Mouse (Mus musculus): ENCODE results near the gene Sim2. TPM values are rescaled to one million over a fixed set of nuclear protein-coding genes. Genes with fewer than 3 reads are reported as not detected.

Sim2 gene
- total and polyA plus RNA-seq, 2 experiments from 2014 or later: 0.05 TPM; not detected in 1

- Histone ChIP-seq H3K27ac (ENCODE audit: low read depth, low read length) (no peak overlapping the region), H3K27me3 (ENCODE audit: insufficient read depth, low read length) (peaks cover 87% of the 10 kb centered on the region), H3K4me3 (ENCODE audit: low read depth, low read length) (no peak overlapping the region), H3K9me3 (ENCODE audit: low read length) (no peaks in the 10 kb centered on the region), H3K4me2 (ENCODE audit: low read depth, low read length, poor library complexity, severe bottlenecking) (no peak overlapping the region), H3K4me1 (ENCODE audit: insufficient read depth, low read length) (no peaks in the 10 kb centered on the region), H3K36me3 (ENCODE audit: insufficient read depth, low read length) (no peaks in the 10 kb centered on the region), H3K9ac (replicated peaks; ENCODE audit: low read length, poor library complexity, severe bottlenecking) (no peak overlapping the region)
- DNase-seq (ENCODE audit: low spot score): no peak
- 1% methylated on average over 12 of the region's 12 CpGs for WGBS
- TF ChIP-seq CTCF (IDR thresholded peaks at IDR 0.05): no peak
- no peak for ATAC-seq (ENCODE audit: low FRiP score)
These were observed 7.9 kb downstream of the Sim2 start for GRCm38 (mm10) chr16:94092511-94093150.

DNA sequence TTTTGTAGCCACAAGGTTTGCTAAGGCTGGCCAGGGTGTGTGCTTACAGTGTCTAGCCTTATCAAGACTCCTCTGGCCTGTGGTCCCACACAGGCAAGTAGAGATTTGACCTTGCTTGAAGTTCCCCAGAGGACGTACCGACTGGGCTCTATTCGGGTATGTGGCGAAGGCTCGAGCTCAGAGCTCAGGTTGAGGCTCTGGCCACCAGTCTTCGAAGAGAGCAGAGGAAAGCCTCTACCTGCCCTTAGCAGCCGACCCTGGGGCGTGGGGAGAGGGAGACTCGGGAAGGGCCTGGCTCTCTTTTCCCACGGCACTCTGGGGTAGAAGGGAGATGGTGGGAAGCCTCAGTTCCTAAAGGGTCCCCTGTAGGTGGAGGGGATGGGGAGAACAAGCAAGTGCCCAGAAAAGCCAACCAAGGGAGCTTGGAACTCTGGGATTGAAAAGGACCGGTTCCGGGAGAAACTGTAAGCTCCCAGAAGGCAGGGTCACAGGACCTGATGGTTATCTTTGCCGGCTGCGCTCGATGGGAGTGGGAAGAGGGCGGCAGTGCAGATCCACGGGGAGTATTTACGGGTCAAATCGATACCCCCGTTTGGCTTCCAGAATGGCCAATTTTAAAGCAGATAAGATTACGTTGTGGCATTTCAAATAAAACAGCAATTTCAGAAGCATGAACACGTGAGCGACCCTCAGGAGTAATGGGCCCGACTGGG is 8.6 kb downstream of the Sim2 start:
- H3K4me2 ChIP-seq (ENCODE audit: low read depth, low read length, poor library complexity, severe bottlenecking): no peak overlapping the region
- ATAC-seq (ENCODE audit: low FRiP score) (no peak), DNase-seq (ENCODE audit: low spot score) (no peak)
- no peaks in the 10 kb centered on the region for H3K4me1 ChIP-seq (ENCODE audit: insufficient read depth, low read length)
- no peak overlapping the region for H3K9ac ChIP-seq (replicated peaks; ENCODE audit: low read length, poor library complexity, severe bottlenecking)
- no peaks in the 10 kb centered on the region for H3K9me3 ChIP-seq (ENCODE audit: low read length)
- TF ChIP-seq CTCF (IDR thresholded peaks at IDR 0.05): no peak
- no peaks in the 10 kb centered on the region for H3K36me3 ChIP-seq (ENCODE audit: insufficient read depth, low read length)
- 1% methylated on average over 22 of the region's 24 CpGs for WGBS
- H3K27me3 ChIP-seq (ENCODE audit: insufficient read depth, low read length): peaks cover 87% of the 10 kb centered on the region
- no peak overlapping the region for H3K27ac ChIP-seq (ENCODE audit: low read depth, low read length)
- no peak overlapping the region for H3K4me3 ChIP-seq (ENCODE audit: low read depth, low read length)

GRCm38 (mm10) chr16:94094251-94095108 is 9.7 kb downstream of the Sim2 start:
- no peak overlapping the region for H3K4me3 ChIP-seq (ENCODE audit: low read depth, low read length)
- ATAC-seq (ENCODE audit: low FRiP score): no peak
- H3K27ac ChIP-seq (ENCODE audit: low read depth, low read length): no peak overlapping the region
- peaks cover 86% of the 10 kb centered on the region for H3K27me3 ChIP-seq (ENCODE audit: insufficient read depth, low read length)
- H3K4me2 ChIP-seq (ENCODE audit: low read depth, low read length, poor library complexity, severe bottlenecking): no peak overlapping the region
- DNase-seq (ENCODE audit: low spot score): no peak
- no peak overlapping the region for H3K9ac ChIP-seq (replicated peaks; ENCODE audit: low read length, poor library complexity, severe bottlenecking)
- H3K9me3 ChIP-seq (ENCODE audit: low read length): no peaks in the 10 kb centered on the region
- no peak for TF ChIP-seq CTCF (IDR thresholded peaks at IDR 0.05)
- H3K36me3 ChIP-seq (ENCODE audit: insufficient read depth, low read length): no peaks in the 10 kb centered on the region
- H3K4me1 ChIP-seq (ENCODE audit: insufficient read depth, low read length): no peaks in the 10 kb centered on the region
- 1% methylated on average over 48 of the region's 48 CpGs for WGBS

GRCm38 (mm10) chr16:94095109-94095822 is 10.5 kb downstream of the Sim2 start:
- Histone ChIP-seq H3K36me3 (ENCODE audit: insufficient read depth, low read length) (no peaks in the 10 kb centered on the region), H3K27me3 (ENCODE audit: insufficient read depth, low read length) (peaks cover 83% of the 10 kb centered on the region), H3K9me3 (ENCODE audit: low read length) (no peaks in the 10 kb centered on the region), H3K4me2 (ENCODE audit: low read depth, low read length, poor library complexity, severe bottlenecking) (no peak overlapping the region), H3K27ac (ENCODE audit: low read depth, low read length) (no peak overlapping the region), H3K4me3 (ENCODE audit: low read depth, low read length) (no peak overlapping the region), H3K4me1 (ENCODE audit: insufficient read depth, low read length) (no peaks in the 10 kb centered on the region), H3K9ac (replicated peaks; ENCODE audit: low read length, poor library complexity, severe bottlenecking) (no peak overlapping the region)
- WGBS: 1% methylated on average over 26 of the region's 26 CpGs
- no peak for TF ChIP-seq CTCF (IDR thresholded peaks at IDR 0.05)
- DNase-seq (ENCODE audit: low spot score) (no peak), ATAC-seq (ENCODE audit: low FRiP score) (no peak)

DNA sequence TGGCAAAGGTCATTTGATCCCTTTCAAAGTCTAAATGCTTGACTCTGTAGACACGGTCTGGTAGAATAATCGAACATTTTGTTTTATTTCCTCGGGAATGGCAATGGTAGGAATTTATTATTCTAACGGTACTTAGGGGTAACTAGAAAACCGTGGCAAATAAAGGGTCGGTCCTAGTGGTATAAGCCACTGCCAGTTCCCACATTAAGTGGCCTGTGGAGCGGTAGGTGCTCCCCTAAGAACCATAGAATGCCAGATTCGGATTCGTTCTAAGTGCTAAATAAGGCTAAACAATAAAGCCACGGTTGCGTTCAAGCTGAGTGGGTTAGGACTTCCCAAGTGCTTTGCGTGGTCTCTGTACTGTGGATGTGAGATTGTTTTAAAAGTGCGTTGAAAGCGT is 11.7 kb downstream of the Sim2 start:
- Histone ChIP-seq H3K27me3 (ENCODE audit: insufficient read depth, low read length) (peaks cover 71% of the 10 kb centered on the region), H3K4me3 (ENCODE audit: low read depth, low read length) (no peak overlapping the region), H3K36me3 (ENCODE audit: insufficient read depth, low read length) (no peaks in the 10 kb centered on the region), H3K27ac (ENCODE audit: low read depth, low read length) (no peak overlapping the region), H3K4me1 (ENCODE audit: insufficient read depth, low read length) (no peaks in the 10 kb centered on the region), H3K9ac (replicated peaks; ENCODE audit: low read length, poor library complexity, severe bottlenecking) (no peak overlapping the region), H3K4me2 (ENCODE audit: low read depth, low read length, poor library complexity, severe bottlenecking) (no peak overlapping the region), H3K9me3 (ENCODE audit: low read length) (no peaks in the 10 kb centered on the region)
- WGBS: 4% methylated on average over 14 of the region's 14 CpGs
- no peak for TF ChIP-seq CTCF (IDR thresholded peaks at IDR 0.05)
- no peak for DNase-seq (ENCODE audit: low spot score)
- no peak for ATAC-seq (ENCODE audit: low FRiP score)
